Mouse (Mus musculus) bone marrow macrophage, adult 2 months (primary cell): ENCODE measurements around the gene Prop1. TPM values are rescaled to one million over a fixed set of nuclear protein-coding genes. Genes with fewer than 3 reads are reported as not detected.
A peak's percentile ranks its signal among the peaks of the same experiment; 100 is the strongest.

ENCODE experiments used
- H3K27ac ChIP-seq: 2 replicates; pipeline ENCODE4 v1.5.1; 2012; ENCODE audit warnings: low read depth, low read length; ENCODE audit not compliant: insufficient read depth
- H3K4me1 ChIP-seq: 2 replicates; pipeline ENCODE4 v1.6.1; 2012; ENCODE audit warnings: low read length; ENCODE audit not compliant: control insufficient read depth, insufficient read depth
- H3K4me3 ChIP-seq: 2 replicates; pipeline ENCODE4 v1.5.1; 2012; ENCODE audit warnings: mild to moderate bottlenecking, low read length, moderate library complexity; ENCODE audit not compliant: insufficient read depth
- CTCF ChIP-seq: IDR thresholded peaks from 2 replicates; pipeline ENCODE4 v1.5.1; 2012; ENCODE audit warnings: low read depth, mild to moderate bottlenecking, low read length, moderate library complexity
- POLR2A ChIP-seq: IDR thresholded peaks from 2 replicates; pipeline ENCODE4 v1.6.1; 2012; ENCODE audit warnings: mild to moderate bottlenecking, low read depth, low read length, borderline replicate concordance
- polyA plus RNA-seq: library from polyadenylated mRNA; stranded (reverse); fragments of >200 nt; gene quantifications from 2 replicates; pipeline ENCODE4 v1.2.4, GENCODE M21; 2012; ENCODE audit not compliant: missing spikeins, insufficient read depth, insufficient read length

The Prop1 gene
- not detected in 2 replicates for polyA plus RNA-seq

- Histone ChIP-seq H3K4me3 (no peak within 1 kb of the TSS), H3K27ac (no peak within 1 kb of the TSS), H3K4me1 (no peaks in the 10 kb centered on the region)
- TF ChIP-seq POLR2A (no peak), CTCF (no peak)
Measured at GRCm38 (mm10) chr11:50953665-50954064, at the start of gene Prop1. Gene Prop1, minus strand, starts transcription at chr11:50953765.

GRCm38 (mm10) chr11:51003296-51003695 lies 49.7 kb upstream of the Prop1 start, which contains the start of gene Olfr51:
Gene Olfr51, plus strand, starts transcription at chr11:51003596.
- H3K27ac ChIP-seq, result no peak within 1 kb of the TSS
- no peak for TF ChIP-seq CTCF
- TF ChIP-seq POLR2A, result no peak
- H3K4me3 ChIP-seq, result no peak within 1 kb of the TSS
- H3K4me1 ChIP-seq, result no peaks in the 10 kb centered on the region

GRCm38 (mm10) chr11:50981667-50982066 lies 28.1 kb upstream of the Prop1 start, which contains the start of gene Olfr1377:
Gene Olfr1377, plus strand, starts transcription at chr11:50981967.
- TF ChIP-seq POLR2A (no peak), CTCF (no peak)
- Histone ChIP-seq H3K4me3 (no peak within 1 kb of the TSS), H3K4me1 (no peaks in the 10 kb centered on the region), H3K27ac (no peak within 1 kb of the TSS)

DNA sequence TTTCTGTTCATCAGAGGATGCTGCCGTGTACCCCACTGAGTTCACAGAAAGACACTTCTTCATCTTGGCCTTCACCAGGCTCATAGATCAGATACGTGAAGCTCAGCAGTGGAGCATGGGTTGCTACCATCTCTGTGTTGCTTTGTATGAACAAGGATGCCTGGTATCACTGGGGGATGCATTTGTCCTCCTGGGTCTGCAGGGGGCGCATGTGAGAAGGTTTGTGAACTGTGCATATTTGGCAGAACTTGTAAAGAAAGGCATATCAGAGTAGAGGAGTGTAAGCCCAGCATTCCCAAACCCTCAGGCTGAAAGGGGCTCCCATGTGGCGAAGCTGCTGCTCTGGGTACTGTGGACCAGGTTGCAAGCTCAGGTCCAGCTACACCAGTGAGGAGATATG lies 23.7 kb upstream of the Prop1 start:
- no peaks in the 10 kb centered on the region for H3K4me1 ChIP-seq
- H3K27ac ChIP-seq, result no peak overlapping the region
- no peak for TF ChIP-seq CTCF
- TF ChIP-seq POLR2A, result no peak
- H3K4me3 ChIP-seq, result no peak overlapping the region

DNA sequence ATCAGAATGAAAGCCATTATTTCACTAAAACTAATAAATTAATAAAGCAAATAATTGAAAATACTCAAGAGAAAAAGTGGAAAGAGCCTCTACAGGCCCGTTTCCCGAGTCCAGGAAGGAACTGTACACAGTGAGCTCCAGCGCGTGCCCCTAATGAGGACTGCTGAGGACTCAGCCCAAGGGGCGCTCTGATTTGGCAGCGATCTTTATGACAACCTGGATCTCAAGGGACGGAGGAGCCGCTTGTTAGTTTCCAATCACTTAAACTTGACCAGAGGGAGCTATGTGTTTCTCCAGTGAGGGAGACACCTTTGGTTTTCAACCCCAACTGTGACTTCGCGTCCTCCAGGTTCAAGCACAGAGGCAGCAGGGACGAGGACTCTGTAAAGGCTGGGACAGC lies 12.7 kb upstream of the Prop1 start, which contains the start of gene Olfr1378:
TSS of gene Olfr1378 (plus strand) at position 301 of the 400 bp plus-strand sequence.
- H3K27ac ChIP-seq, result no peak within 1 kb of the TSS
- H3K4me1 ChIP-seq, result no peaks in the 10 kb centered on the region
- TF ChIP-seq POLR2A (no peak), CTCF (no peak)
- H3K4me3 ChIP-seq, result no peak within 1 kb of the TSS

- no peak overlapping the region for H3K4me3 ChIP-seq
- H3K4me1 ChIP-seq, result no peaks in the 10 kb centered on the region
- TF ChIP-seq POLR2A (no peak), CTCF (no peak)
- H3K27ac ChIP-seq, result no peak overlapping the region
Measured at GRCm38 (mm10) chr11:50964886-50965285, 11.3 kb upstream of the Prop1 start.

DNA sequence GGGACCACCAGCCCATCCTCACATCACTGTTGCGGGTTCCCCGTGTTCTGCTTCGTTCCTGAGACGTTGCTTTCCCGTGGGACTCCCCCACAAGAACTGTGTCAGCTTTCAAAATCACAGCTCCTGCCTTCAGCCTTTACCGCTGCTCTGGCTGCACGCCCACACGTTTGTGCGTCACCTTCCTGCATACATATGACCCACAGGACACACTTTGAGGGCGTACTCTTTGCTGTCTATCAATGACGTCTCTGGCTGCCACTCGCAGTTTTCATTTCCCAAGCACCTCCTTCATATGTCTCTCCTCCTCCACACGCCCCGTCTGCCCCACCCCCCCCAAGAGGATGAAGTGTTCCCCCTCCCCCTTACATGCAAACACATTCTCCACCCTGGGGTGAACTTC lies 1.3 kb downstream of the Prop1 start:
- H3K27ac ChIP-seq, result no peak overlapping the region
- H3K4me1 ChIP-seq, result no peaks in the 10 kb centered on the region
- TF ChIP-seq POLR2A (no peak), CTCF (no peak)
- H3K4me3 ChIP-seq, result no peak overlapping the region

DNA sequence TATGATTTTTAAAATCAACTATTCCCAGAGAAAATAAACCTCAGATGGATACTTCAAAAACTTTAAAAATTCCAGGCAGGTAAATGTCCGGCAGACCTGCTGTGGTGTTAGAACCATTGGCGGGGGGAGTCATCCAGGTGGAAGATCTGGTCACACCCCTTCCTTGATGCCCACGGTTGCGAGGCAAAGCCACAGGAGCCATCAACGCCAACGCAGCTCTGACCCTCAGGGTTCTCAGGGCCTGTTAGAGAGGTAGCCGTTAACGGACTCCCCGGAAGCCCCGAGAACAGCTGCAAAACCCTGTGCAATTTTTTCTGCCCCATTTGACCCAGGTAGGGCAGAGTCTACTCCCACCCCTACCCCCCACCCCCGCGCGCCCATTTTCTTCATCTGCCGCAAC lies 10.1 kb downstream of the Prop1 start, which contains the start of gene 4933414I15Rik:
TSS of gene 4933414I15Rik (minus strand) at position 260 of the 400 bp plus-strand sequence.
- no peak within 1 kb of the TSS for H3K4me3 ChIP-seq
- no peaks in the 10 kb centered on the region for H3K4me1 ChIP-seq
- no peak within 1 kb of the TSS for H3K27ac ChIP-seq
- TF ChIP-seq CTCF, result no peak
- no peak for TF ChIP-seq POLR2A

GRCm38 (mm10) chr11:50942386-50942785 lies 11.2 kb downstream of the Prop1 start:
- TF ChIP-seq CTCF, result no peak
- TF ChIP-seq POLR2A, result no peak
- H3K4me3 ChIP-seq, result no peak overlapping the region
- no peaks in the 10 kb centered on the region for H3K4me1 ChIP-seq
- H3K27ac ChIP-seq, result no peak overlapping the region

- H3K4me3 ChIP-seq, result no peak overlapping the region
- TF ChIP-seq POLR2A (no peak), CTCF (peak; percentile 23; the same call in 1 of the 2 replicates)
- H3K27ac ChIP-seq, result no peak overlapping the region
- H3K4me1 ChIP-seq, result no peaks in the 10 kb centered on the region
Measured at GRCm38 (mm10) chr11:50939621-50940366, 13.8 kb downstream of the Prop1 start.
